Mouse (Mus musculus) kidney, embryonic 15.5 days (tissue): ENCODE results near the gene Nhsl2. TPM values are rescaled to one million over a fixed set of nuclear protein-coding genes. Genes with fewer than 3 reads are reported as not detected.
"Not testable (repeated sequence)": the region's sequence is repeated elsewhere in the genome, so short reads cannot be mapped to it uniquely, and the experiment has no call there.

Source experiments
- ATAC-seq: fragments of 200-750 bp; cut with Nextera tagmentation; replicated peaks from 2 replicates; pipeline ENCODE4 v1.8.0; 2017; ENCODE audit warnings: moderate TSS enrichment; ENCODE audit not compliant: low FRiP score
- H3K27ac ChIP-seq: fragments of 300-500 bp; sonication (generic); 2 replicates; pipeline ENCODE4 v1.5.1; 2015; ENCODE audit warnings: mild to moderate bottlenecking, inconsistent platforms
- H3K27me3 ChIP-seq: fragments of 300-500 bp; sonication (generic); 2 replicates; pipeline ENCODE4 v1.6.1; 2015; ENCODE audit warnings: inconsistent platforms
- H3K36me3 ChIP-seq: fragments of 300-500 bp; sonication (generic); 2 replicates; pipeline ENCODE4 v1.6.1; 2015; ENCODE audit warnings: inconsistent platforms
- H3K4me1 ChIP-seq: fragments of 300-500 bp; sonication (generic); 2 replicates; pipeline ENCODE4 v1.6.1; 2015; ENCODE audit warnings: inconsistent platforms
- H3K4me2 ChIP-seq: fragments of 300-500 bp; sonication (generic); 2 replicates; pipeline ENCODE4 v1.6.1; 2015; ENCODE audit warnings: moderate library complexity, mild to moderate bottlenecking, inconsistent platforms
- H3K4me3 ChIP-seq: fragments of 300-500 bp; sonication (generic); replicated peaks from 2 replicates; pipeline ENCODE4 v1.5.1; 2015; ENCODE audit warnings: mild to moderate bottlenecking, inconsistent platforms
- H3K9ac ChIP-seq: fragments of 300-500 bp; sonication (generic); 2 replicates; pipeline ENCODE4 v1.6.1; 2015; ENCODE audit warnings: mild to moderate bottlenecking, inconsistent platforms
- H3K9me3 ChIP-seq: fragments of 300-500 bp; sonication (generic); replicated peaks from 2 replicates; pipeline ENCODE4 v1.6.1; 2016; ENCODE audit warnings: inconsistent platforms
- WGBS: fragments of 180-500 bp; shearing (Covaris S2); methylation state at CpG from one replicate; pipeline ENCODE4 v1.1.7; 2015; ENCODE audit warnings: mixed read lengths; 5-methylcytosine and 5-hydroxymethylcytosine counted together
- polyA plus RNA-seq: library from polyadenylated mRNA; unstranded; fragments of >200 nt; fragmentation: Nextera tagmentation; extraction: Ambion mirVana; gene quantifications from 2 replicates; pipeline ENCODE4 v1.2.1, GENCODE M21; 2015

Nhsl2 gene
- polyA plus RNA-seq, 1 experiment from 2014 or later, result 12.9 TPM

GRCm38 (mm10) chrX:102075158-102075557 is 226.0 kb downstream of the Nhsl2 start:
- peak overlapping the region; percentile 68 for H3K27ac ChIP-seq
- no peak overlapping the region for H3K4me3 ChIP-seq
- no peaks in the 10 kb centered on the region for H3K36me3 ChIP-seq
- 59% methylated on average over 4 of the region's 4 CpGs for WGBS
- H3K4me2 ChIP-seq, result no peak overlapping the region
- H3K9ac ChIP-seq, result no peak overlapping the region
- H3K9me3 ChIP-seq, result no peaks in the 10 kb centered on the region
- ATAC-seq, result no peak
- peaks cover 39% of the 10 kb centered on the region for H3K27me3 ChIP-seq
- peaks cover 16% of the 10 kb centered on the region; the same call in 1 of the 2 replicates for H3K4me1 ChIP-seq

GRCm38 (mm10) chrX:102076886-102077765 is 227.9 kb downstream of the Nhsl2 start:
- Histone ChIP-seq H3K4me2 (no peak overlapping the region), H3K27me3 (peaks cover 28% of the 10 kb centered on the region), H3K4me3 (no peak overlapping the region), H3K9ac (no peak overlapping the region), H3K36me3 (no peaks in the 10 kb centered on the region), H3K27ac (no peak overlapping the region), H3K9me3 (no peaks in the 10 kb centered on the region), H3K4me1 (peaks cover 17% of the 10 kb centered on the region; the same call in 1 of the 2 replicates)
- WGBS, result 83% methylated on average over 7 of the region's 7 CpGs
- ATAC-seq, result no peak

- Histone ChIP-seq H3K9me3 (no peaks in the 10 kb centered on the region), H3K4me2 (no peak overlapping the region), H3K27ac (no peak overlapping the region), H3K4me3 (no peak overlapping the region), H3K4me1 (peaks cover 14% of the 10 kb centered on the region; the same call in 1 of the 2 replicates), H3K9ac (no peak overlapping the region), H3K27me3 (peaks cover 36% of the 10 kb centered on the region), H3K36me3 (no peaks in the 10 kb centered on the region)
- ATAC-seq, result no peak
- WGBS, result 53% methylated on average over 10 of the region's 10 CpGs
Observed at GRCm38 (mm10) chrX:102081076-102081475, 231.9 kb downstream of the Nhsl2 start.

- ATAC-seq, result peak; percentile 69; the same call in 1 of the 2 replicates
- Histone ChIP-seq H3K27me3 (peaks cover 41% of the 10 kb centered on the region), H3K9ac (no peak overlapping the region), H3K36me3 (no peaks in the 10 kb centered on the region), H3K27ac (no peak overlapping the region), H3K4me3 (no peak overlapping the region), H3K9me3 (no peaks in the 10 kb centered on the region), H3K4me1 (peaks cover 14% of the 10 kb centered on the region; the same call in 1 of the 2 replicates), H3K4me2 (no peak overlapping the region)
- WGBS, result 36% methylated on average over 7 of the region's 7 CpGs
Observed at GRCm38 (mm10) chrX:102081573-102082279, 232.5 kb downstream of the Nhsl2 start.

DNA sequence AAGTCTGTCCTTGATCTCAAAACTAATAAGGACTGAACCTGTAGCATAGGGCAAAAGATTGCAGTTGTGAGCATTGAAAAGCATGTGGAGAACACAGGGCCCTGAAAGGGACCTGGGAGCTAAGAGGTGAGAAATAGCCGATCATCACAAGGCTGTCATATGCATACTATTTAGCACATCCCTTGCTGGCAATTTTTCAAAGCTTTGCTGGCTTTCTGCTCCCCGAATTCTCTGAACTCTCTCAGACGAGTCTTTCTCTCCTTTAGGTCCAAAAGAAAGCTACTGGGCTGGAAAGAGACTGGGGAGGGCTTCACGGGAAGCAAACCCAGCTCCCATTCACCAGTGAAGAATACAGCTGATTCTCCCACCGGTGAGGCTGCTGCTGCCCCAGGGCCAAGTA is 233.2 kb downstream of the Nhsl2 start:
- H3K9ac ChIP-seq, result no peak overlapping the region
- H3K4me3 ChIP-seq, result no peak overlapping the region
- no peaks in the 10 kb centered on the region for H3K9me3 ChIP-seq
- WGBS, result 50% methylated on average over 5 of the region's 5 CpGs
- peaks cover 14% of the 10 kb centered on the region; the same call in 1 of the 2 replicates for H3K4me1 ChIP-seq
- no peak overlapping the region for H3K4me2 ChIP-seq
- H3K27ac ChIP-seq, result no peak overlapping the region
- no peak for ATAC-seq
- no peaks in the 10 kb centered on the region for H3K36me3 ChIP-seq
- H3K27me3 ChIP-seq, result peaks cover 37% of the 10 kb centered on the region

GRCm38 (mm10) chrX:102085798-102086443 is 236.7 kb downstream of the Nhsl2 start:
- no peaks in the 10 kb centered on the region for H3K36me3 ChIP-seq
- H3K4me1 ChIP-seq, result peaks cover 14% of the 10 kb centered on the region; the same call in 1 of the 2 replicates
- no peak overlapping the region for H3K9ac ChIP-seq
- H3K4me3 ChIP-seq, result no peak overlapping the region
- 89% methylated on average over 8 of the region's 8 CpGs for WGBS
- no peaks in the 10 kb centered on the region for H3K9me3 ChIP-seq
- peaks cover 37% of the 10 kb centered on the region for H3K27me3 ChIP-seq
- no peak overlapping the region for H3K4me2 ChIP-seq
- no peak overlapping the region for H3K27ac ChIP-seq
- ATAC-seq, result no peak

DNA sequence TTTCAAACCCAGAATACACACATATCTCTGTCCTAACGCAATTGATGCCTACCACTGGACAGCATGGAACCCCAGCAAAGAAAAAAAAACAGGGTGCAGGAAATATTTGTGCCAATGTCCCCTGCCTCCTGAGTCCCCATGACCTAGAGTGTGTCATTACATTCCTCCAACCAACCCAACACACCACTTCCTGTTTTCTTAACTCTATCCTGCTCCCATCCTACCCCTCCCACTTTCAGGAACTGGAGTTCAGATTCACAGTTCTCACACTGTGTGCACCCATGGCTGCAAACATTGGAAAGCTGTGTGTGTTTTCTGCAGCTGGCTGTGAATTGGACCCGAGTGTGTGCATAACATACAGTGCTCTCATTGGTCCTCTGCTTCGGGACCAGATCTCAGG is 241.4 kb downstream of the Nhsl2 start:
- Histone ChIP-seq H3K27ac (no peak overlapping the region), H3K27me3 (peaks cover 28% of the 10 kb centered on the region), H3K9ac (no peak overlapping the region), H3K4me3 (no peak overlapping the region), H3K4me1 (no peaks in the 10 kb centered on the region), H3K4me2 (no peak overlapping the region), H3K36me3 (no peaks in the 10 kb centered on the region), H3K9me3 (no peaks in the 10 kb centered on the region)
- no peak for ATAC-seq
- 73% methylated on average over 3 of the region's 3 CpGs for WGBS

DNA sequence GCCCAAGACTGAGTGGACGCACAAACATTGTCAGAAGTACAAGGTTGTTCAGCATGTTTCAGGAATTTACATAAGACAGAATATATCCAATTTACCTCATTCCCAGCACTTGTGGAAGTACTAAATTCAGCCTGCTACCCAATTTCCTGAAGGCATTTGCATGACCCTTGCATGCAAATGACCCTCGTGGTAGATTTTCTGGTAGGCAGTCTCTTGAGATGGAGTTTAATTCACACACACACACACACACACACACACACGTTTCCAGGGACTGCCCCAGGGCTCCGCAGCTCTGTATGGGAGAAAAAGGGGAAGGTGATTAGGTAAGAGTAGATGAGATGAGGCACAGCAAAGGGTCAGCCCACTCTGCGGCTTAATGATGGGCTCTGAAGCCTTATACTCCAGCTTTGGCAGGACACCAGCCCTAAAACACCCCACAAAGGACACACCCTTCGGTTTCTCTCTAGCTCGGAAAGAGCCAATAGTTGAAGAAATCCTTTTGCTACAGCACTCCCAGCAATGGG is 245.3 kb downstream of the Nhsl2 start:
- H3K9ac ChIP-seq, result no peak overlapping the region
- H3K4me1 ChIP-seq, result no peaks in the 10 kb centered on the region
- no peak overlapping the region for H3K4me2 ChIP-seq
- H3K36me3 ChIP-seq, result no peaks in the 10 kb centered on the region
- WGBS, result 69% methylated on average over 7 of the region's 7 CpGs
- no peak overlapping the region for H3K27ac ChIP-seq
- H3K9me3 ChIP-seq, result no peaks in the 10 kb centered on the region
- H3K27me3 ChIP-seq, result peaks cover 25% of the 10 kb centered on the region
- ATAC-seq, result no peak
- H3K4me3 ChIP-seq, result no peak overlapping the region

DNA sequence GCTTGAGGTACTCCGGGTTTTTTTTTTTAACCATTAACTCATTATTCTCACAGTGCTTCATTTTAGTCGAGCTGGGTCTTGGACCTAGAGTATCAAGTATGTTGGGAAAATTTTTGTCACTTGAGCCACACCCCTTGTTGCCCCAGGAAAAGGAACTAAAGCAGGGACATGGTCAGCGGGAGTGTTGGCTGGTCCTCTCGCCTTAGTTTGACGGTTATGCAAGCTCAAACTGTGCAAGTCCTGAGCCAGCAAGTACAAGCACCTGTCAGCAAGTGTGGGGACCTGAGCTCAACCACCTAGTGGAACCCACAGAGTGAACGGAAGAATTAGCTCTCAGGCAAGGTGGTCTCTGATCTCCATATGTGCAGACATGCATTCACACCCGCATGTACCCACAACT is 252.7 kb downstream of the Nhsl2 start:
- H3K4me3 ChIP-seq, result no peak overlapping the region
- no peaks in the 10 kb centered on the region for H3K9me3 ChIP-seq
- 58% methylated on average over 7 of the region's 7 CpGs for WGBS
- H3K27ac ChIP-seq, result no peak overlapping the region
- no peak overlapping the region for H3K4me2 ChIP-seq
- H3K4me1 ChIP-seq, result no peaks in the 10 kb centered on the region
- peaks cover 15% of the 10 kb centered on the region; the same call in 1 of the 2 replicates for H3K27me3 ChIP-seq
- ATAC-seq, result no peak
- H3K36me3 ChIP-seq, result no peaks in the 10 kb centered on the region
- H3K9ac ChIP-seq, result no peak overlapping the region

GRCm38 (mm10) chrX:102103830-102104229 is 254.6 kb downstream of the Nhsl2 start:
- WGBS, result 57% methylated on average over 2 of the region's 2 CpGs
- not testable (repeated sequence) for H3K36me3 ChIP-seq, ATAC-seq

GRCm38 (mm10) chrX:102109349-102109748 is 260.2 kb downstream of the Nhsl2 start:
- not testable (repeated sequence) for H3K9ac ChIP-seq, H3K36me3 ChIP-seq, H3K4me3 ChIP-seq, H3K4me1 ChIP-seq, H3K4me2 ChIP-seq, H3K27ac ChIP-seq, H3K9me3 ChIP-seq, ATAC-seq
- H3K27me3 ChIP-seq, result peaks cover 17% of the 10 kb centered on the region
- WGBS, result 68% methylated on average over 5 of the region's 5 CpGs

More at GRCm38 (mm10) chrX:102103830-102104229, 254.6 kb downstream of the Nhsl2 start:
- not testable (repeated sequence) for H3K4me1 ChIP-seq, H3K4me3 ChIP-seq, H3K9ac ChIP-seq, H3K4me2 ChIP-seq, H3K27ac ChIP-seq, H3K9me3 ChIP-seq
- peaks cover 13% of the 10 kb centered on the region; the same call in 1 of the 2 replicates for H3K27me3 ChIP-seq
